Mouse (Mus musculus): Measurements from ENCODE around the gene Acvr2b.

- TF ChIP-seq CTCF (IDR thresholded peaks at IDR 0.05; ENCODE audit: low read depth) (no peak), EP300 (IDR thresholded peaks at IDR 0.05; ENCODE audit: low read depth) (no peak)
These were observed 36.6 kb upstream of the Acvr2b start, which contains the start of gene Slc22a14 for GRCm38 (mm10) chr9:119365284-119365683.

Data from heart, postnatal 0 days (tissue).